Mouse (Mus musculus) B cell, adult 2 months (primary cell): ENCODE results near the gene Fuca2.
"Not testable (repeated sequence)": the region's sequence is repeated elsewhere in the genome, so short reads cannot be mapped to it uniquely, and the experiment has no call there.

ENCODE experiments used
- DNase-seq, 2 experiments: peaks; one replicate each; pipeline ENCODE4 v3.0.0; 2022

The Fuca2 gene

GRCm38 (mm10) chr10:13499331-13499730 is at the start of gene Fuca2:
TSS of gene Fuca2 (plus strand) at chr10:13499540.
- peak; percentile 1 to 4 for DNase-seq

- DNase-seq: no peak
These were observed 47.7 kb upstream of the Fuca2 start for GRCm38 (mm10) chr10:13451640-13452039.

GRCm38 (mm10) chr10:13453200-13453990 is 45.9 kb upstream of the Fuca2 start:
- no peak for DNase-seq

- DNase-seq: not testable (repeated sequence)
These were observed 35.0 kb upstream of the Fuca2 start for GRCm38 (mm10) chr10:13464295-13464694.

GRCm38 (mm10) chr10:13466925-13467324 is 32.4 kb upstream of the Fuca2 start:
- no peak for DNase-seq

- not testable (repeated sequence) for DNase-seq
These were observed 31.3 kb upstream of the Fuca2 start for GRCm38 (mm10) chr10:13468025-13468529.

GRCm38 (mm10) chr10:13470236-13470635 is 29.1 kb upstream of the Fuca2 start:
- peak; percentile 14 to 15 for DNase-seq

GRCm38 (mm10) chr10:13473287-13473832 is 26.0 kb upstream of the Fuca2 start:
- DNase-seq: no peak

GRCm38 (mm10) chr10:13473833-13474567 is 25.3 kb upstream of the Fuca2 start, which contains the start of gene Phactr2:
TSS of gene Phactr2 (minus strand) at chr10:13474412.
- DNase-seq: peak; percentile 51 to 61

GRCm38 (mm10) chr10:13474568-13474955 is 24.8 kb upstream of the Fuca2 start:
- peak; percentile 6 to 13 for DNase-seq

- peak; percentile 3 to 4 for DNase-seq
These were observed 24.2 kb upstream of the Fuca2 start for GRCm38 (mm10) chr10:13475121-13475520.

- DNase-seq: no peak
These were observed 20.0 kb upstream of the Fuca2 start for GRCm38 (mm10) chr10:13479341-13479740.

- no peak for DNase-seq
These were observed 13.4 kb upstream of the Fuca2 start for GRCm38 (mm10) chr10:13485958-13486357.

GRCm38 (mm10) chr10:13489671-13490070 is 9.7 kb upstream of the Fuca2 start:
- no peak for DNase-seq

- DNase-seq: no peak
These were observed 5.2 kb upstream of the Fuca2 start for GRCm38 (mm10) chr10:13493978-13494686.

GRCm38 (mm10) chr10:13496315-13496714 is 3.0 kb upstream of the Fuca2 start:
- no peak for DNase-seq

- no peak for DNase-seq
These were observed 1.1 kb downstream of the Fuca2 start for GRCm38 (mm10) chr10:13500473-13500872.

GRCm38 (mm10) chr10:13500938-13501496 is 1.7 kb downstream of the Fuca2 start:
- DNase-seq: peak; percentile 86 to 87

- peak in 1 of 2 experiments; percentile 1 for DNase-seq
These were observed 2.2 kb downstream of the Fuca2 start for GRCm38 (mm10) chr10:13501533-13501932.

- no peak for DNase-seq
These were observed 3.0 kb downstream of the Fuca2 start for GRCm38 (mm10) chr10:13502371-13502770.

- no peak for DNase-seq
These were observed 22.5 kb downstream of the Fuca2 start for GRCm38 (mm10) chr10:13521857-13522256.

GRCm38 (mm10) chr10:13528155-13528554 is 28.8 kb downstream of the Fuca2 start:
- no peak for DNase-seq
